Mouse (Mus musculus) spleen, postnatal 10 days (tissue): ENCODE data around the gene Cdkal1.

ENCODE experiments used
- DNase-seq, 2 experiments: peaks; one replicate each; pipeline ENCODE4 v3.0.0; 2021 to 2022; ENCODE audit warnings: low spot score in 2 of 2

Gene Cdkal1

DNA sequence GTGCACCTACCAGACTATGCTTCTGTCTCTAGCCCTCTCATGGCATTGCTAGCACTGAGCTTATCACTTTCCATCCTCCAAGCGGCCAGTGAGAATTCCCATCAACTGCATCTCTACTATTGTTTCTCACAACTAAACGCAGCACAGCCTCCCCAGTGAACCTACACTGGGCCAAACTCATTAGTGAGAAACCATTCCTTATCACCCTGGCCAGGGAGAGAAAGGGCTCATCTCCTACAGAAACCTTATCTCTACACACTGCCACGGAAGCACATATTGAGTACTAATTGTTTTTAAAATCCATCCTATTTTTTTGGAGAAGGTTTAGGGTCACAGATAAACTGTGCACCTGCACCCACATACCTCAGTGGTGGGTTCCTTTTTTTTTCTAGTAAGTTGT lies 147.9 kb downstream of the Cdkal1 start:
- no peak for DNase-seq

DNA sequence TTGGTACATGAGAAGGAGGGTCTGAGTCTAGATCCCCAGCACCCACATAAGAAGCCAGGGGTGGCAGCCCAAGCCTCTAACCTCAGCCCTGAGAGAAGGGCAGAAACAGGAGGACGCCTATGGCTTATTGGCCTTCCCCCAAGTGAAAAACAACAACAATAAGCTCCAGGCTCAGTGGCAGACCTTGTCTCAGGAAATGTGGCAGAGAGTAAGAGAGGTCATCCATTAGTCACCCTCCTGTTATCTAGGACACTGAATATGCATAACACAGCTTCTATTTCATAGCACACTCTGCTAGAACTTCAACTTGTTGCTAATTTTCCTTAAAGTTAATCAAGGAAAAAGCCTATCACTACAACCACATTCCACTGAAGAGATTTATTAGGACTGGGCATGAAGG lies 154.1 kb downstream of the Cdkal1 start:
- no peak for DNase-seq

DNA sequence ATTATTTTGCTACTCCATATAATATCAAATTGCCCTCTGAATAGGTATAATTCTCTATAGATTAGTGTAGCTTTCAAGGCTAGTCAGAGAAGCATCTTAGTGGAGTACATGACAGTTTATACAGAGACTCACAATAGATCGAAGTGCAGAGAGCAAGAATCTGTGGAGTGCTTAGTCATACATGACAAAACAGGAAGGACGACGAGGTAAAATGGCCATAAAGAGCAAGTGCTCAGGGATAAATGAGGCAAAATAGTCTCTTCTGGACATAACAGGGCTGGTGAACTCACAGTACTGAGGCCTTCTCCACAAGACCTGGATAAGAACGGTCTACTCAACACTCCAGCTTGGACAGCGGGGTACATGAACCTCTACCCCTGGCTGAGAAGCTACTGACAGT lies 155.6 kb downstream of the Cdkal1 start:
- DNase-seq: no peak

DNA sequence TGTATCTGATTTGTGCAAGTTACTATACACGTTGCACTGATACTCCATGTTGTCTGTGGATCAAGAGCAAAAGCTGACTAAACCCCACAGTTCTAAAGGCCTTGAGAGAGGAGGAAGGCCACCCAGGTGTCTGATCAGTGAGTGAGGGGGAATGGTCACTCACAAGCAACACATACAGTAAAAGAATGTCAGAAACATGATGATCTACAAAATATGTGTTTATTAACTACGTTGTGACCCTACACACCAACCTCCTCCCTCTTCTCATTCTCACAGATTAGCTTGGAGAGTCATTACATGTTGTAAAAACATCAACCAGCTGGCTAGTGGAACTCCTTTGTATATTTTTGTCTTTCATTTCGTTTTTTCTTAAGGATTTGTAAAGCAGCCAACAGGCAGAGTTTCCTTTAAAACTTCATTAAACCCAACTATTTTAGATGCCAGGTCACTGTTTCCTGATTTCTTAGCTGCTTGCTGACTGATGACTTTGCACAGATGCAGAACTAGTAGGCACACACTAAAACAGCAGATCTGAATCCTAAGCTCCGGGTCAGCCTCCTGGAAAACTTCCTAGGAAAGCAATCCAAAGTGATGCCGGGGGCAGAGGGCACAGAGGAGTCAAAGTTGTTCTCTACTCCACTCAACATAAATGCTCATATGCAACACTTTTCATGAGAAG lies 157.0 kb downstream of the Cdkal1 start:
- no peak for DNase-seq

DNA sequence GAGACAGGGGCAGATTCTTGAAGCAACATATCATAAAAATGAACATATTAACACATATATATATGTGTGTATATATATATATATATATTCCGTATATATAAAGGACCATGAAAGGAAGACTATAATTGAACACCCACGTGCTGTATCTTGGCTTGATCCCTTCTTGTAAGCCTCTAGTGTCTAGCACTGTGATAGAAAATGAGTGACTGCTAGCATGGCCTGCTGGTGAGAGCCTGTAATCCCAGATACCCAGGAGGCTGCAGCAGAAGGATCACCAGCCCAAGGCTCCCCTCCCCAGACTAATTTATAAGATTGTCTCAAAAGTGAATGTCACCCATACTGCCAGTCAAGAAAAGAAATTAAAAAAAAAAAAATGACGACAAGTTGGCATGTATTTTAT lies 158.2 kb downstream of the Cdkal1 start:
- DNase-seq: no peak

DNA sequence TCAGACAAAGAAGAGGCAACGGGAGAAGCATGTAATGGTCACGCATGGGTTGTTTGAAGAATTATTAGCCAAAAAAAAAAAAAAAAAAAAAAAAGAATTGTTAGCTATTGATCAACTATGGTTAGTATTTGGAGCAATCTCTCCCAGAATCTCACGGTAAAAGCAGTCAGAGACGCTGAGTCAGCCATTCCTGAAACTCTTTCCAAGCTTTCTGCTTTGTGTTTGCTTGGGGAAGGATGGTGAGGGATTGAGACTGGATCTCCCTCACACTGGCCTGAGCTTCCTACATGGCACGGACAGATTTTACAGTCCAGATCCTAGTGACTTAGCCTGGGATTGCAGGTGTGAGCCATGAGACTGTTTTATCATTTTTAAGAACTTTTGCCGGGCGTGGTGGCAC lies 164.7 kb downstream of the Cdkal1 start:
- DNase-seq: no peak

DNA sequence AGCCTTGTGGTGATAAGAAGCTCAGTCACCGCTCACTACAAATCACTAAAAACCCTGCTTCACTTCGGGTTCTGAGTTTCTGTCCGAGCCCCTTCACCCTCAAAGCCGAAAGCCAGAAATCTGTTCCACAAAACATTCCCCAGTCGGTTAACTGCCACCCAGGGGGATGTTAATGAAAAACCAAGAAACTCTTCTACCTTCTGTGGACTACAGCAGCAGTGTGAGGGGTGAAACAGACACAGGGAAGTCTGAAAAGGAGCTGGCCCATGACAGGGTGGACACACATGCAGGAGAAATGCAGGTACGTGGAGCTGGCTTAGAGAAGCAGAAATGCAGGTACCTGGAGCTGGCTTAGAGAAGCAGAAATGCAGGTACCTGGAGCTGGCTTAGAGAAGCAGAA lies 166.6 kb downstream of the Cdkal1 start:
- no peak for DNase-seq

DNA sequence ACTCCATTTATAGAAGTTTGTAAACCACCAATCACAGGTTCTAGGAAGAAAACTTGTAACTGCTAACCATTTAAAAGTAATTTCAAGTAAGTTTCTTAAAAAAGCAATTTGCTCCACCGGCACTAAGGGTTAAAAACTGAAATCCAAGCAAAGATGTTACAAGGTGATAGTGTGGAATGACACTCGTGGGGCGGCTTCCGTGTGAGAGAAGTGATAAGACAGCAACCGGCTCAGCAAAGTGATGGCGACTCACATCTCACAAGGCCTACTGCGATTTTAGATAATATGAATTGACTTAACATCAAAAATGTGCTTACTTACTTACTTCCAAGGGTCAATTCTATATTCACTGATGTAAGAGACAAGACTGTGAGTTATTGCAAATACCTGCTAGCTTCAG lies 167.6 kb downstream of the Cdkal1 start:
- no peak for DNase-seq

DNA sequence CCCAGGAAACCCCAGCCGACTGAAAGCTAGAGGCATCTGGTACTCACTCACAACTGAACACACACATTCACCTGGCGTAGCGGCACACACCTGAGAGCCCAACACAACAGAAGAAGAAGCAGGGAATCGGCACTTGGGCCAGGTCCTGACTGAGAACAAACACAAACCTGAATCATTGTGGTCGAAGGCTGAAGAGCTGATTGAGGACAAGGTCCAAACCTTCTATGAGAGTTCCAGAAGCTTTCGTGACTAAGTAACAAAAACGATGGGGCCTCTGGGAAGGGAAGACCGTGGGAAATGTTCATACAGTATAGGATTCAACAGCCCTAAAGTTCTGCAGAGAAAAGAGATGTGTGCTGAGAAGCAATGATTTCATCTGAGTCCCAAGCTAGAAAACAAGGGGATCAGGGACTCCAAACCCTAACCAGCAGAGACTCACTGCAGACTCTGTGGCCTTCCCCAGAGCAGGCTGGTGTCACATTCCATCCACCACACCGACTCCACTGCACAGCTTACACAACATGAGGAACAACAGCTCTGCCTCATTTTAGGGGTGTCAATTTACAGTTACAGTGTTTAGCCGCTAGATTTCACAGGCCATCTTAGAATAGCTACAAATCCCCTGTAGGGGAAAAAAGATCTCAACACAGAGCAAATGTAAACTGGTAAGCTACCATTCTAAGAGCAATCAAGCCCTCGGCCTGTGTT lies 175.8 kb downstream of the Cdkal1 start:
- no peak for DNase-seq

DNA sequence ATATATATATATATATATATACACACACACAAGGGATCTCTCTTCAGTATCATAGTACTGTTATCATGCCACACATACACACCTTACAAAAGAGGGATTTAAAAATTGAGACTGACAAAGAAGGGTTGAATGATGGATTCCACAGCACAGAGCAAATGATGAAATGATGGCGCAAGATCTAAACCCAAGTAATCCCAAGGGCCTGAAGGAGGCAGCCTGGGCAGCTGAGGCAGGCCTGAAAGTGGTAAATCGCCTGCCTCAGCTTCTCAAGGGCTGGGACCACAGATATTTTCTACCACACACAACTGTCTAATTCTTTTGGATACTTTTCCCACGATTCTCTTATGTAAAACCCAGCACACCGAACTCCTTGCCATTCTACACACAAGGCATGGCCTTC lies 177.9 kb downstream of the Cdkal1 start:
- no peak for DNase-seq

DNA sequence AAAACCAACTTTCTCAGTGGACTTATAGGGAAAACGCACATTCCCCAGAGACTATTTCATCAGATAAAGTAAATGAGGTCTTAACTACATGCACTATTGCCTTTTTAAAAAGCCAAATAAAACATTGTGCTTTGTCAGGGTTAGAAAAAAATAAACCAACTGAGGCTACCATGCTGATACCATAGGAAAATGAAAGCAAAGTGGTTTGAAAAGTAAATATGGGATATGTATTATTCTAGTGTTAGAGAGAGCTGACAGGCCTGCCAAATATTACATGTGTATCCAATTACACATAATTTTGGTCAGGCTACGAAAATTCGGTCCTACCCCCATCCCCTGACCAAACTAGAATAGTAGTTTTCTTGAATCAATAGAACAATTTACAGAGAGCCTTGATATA lies 184.8 kb downstream of the Cdkal1 start:
- no peak for DNase-seq

DNA sequence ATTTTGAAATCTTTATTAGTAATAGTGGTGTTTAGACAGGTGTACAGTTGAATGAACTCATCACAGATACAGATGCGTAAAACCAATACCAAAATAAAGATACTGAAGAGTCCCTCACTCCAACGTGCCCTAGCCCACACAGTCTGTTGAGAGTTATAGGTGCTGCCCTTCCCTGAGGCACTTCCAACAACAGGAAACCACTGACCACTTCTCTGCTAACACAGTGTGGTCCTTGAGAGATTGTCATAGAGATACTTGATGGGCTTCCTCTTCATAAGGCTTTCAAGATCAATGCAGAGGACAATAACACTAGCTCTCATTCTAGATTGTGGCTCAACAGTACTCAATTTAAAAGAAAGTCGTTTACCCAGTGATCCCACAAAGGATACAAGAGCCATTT lies 191.6 kb downstream of the Cdkal1 start:
- DNase-seq: no peak

DNA sequence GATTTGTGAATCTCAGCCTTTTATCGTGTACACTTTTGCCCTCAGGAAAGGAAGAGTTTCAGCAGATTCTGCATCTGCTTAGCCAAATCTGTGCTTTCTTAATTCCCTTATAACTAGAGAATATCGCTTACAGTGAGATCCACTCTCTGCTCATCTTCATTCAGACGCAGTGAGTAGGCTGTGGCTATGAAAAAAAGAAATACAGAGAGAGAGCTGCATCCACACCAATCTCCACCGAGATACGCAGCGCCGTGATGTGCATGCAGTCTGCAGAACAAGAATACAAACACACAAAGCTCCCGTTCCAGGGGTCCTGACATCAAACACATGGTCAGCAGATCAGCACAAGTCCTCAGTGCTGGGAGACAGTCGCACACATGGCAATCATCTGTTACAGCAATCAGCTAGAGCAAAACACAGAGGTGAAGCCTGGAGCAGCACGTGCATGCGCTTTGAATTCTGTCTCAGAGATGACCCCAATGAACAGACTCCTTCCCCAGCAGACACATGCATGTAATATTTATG lies 199.6 kb downstream of the Cdkal1 start:
- no peak for DNase-seq

DNA sequence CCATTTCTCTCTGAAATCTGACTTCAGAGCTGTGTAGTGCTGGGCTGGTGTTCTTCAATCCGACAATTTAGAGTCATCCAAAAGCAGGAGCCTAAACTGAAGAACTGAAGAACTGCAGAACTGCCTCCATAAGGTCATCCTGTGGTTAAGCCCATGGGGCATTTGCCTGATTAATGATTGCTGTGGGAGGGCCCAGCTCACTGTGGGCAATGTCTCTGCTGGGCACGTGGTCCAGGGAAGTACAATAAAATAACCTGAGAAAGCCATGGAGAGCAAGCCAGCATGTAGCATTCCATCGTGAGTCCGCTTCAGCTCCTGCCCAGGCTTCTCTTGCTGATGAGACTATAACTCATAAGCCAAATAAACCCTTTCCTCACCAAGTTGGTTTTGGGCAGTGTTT lies 202.1 kb downstream of the Cdkal1 start:
- DNase-seq: no peak

DNA sequence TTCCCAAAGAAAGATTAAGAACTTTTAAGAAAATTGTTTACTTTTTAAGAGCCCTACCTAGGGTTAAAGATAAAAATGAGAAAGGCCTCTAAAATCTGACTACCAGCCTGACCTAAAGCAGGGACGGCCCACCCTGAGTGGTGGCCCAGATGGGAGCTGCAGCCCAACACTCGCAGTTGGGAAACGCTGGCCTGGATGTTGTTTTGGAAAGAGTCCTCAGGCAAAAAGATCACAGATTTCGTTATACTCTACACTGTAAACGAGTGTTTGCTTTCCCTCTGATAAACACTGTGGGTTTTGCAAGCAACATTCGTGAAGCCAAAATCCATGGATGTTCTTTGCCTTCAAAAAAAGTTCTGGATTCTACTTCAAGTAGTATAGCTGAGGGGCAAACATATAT lies 202.7 kb downstream of the Cdkal1 start:
- no peak for DNase-seq

DNA sequence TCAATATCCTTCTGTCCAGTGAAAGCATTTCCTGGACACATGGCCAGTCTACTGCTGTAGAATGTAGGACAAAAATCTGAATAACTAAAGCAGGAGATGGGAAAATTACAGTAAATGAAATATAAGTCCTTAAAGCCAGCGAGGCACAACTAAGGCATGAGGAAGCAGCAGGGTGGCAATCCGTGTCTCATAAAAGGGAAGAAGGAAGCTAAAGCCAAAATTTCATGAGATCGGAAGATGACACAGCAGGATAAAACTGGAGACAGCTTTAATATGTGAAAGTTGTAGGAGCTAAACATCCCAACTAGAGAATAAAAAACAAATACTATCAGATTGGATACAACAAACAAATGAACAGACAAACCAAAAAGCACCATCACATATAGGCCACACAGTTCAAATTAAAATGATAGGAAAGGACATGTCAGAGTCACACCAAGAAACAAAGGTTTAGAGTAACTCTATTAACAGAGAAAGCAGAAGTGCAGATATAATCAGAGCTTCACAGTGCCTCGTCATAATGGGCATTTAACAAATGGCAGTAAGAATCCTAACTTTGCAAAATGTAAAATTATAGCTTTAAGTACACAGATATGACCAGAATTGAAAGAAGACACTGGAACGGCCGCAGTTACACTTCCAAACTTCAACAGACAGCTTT lies 204.8 kb downstream of the Cdkal1 start:
- no peak for DNase-seq

DNA sequence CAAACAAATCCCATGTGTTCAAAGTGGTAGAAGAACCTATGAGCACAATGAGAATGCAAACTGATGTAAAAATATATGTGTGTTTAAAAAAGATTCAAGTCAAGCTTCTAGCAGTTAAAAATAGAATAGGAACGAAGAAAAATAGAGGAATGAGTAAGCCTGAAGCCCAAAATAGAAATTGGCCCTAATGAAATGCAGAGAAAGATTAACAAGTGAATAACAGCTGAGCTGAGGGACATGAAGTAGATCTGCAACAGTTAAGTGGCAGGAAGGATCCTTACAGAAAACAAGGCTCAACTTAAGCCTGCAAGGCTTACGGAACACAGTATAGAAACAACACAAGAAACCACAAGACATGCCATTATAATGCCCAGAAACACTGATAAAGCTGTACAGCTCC lies 205.9 kb downstream of the Cdkal1 start:
- no peak for DNase-seq

DNA sequence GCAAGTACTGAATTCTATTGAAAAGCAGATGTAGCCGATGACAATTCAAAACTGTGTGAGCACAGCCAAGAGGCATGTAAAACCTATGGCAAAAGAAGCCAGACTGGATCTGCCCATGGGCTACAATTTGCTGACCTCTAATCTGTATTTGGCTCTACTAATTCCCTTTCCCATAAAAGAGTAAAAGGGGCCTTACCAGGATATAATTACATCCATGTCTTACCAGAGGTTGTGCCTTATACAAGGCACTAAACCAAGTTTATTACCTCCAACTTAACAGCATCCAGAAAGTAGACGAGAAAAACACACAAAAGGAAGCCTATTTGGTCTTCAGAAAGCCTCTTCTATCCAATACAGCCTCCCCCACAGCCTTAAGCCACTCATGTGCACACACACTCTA lies 213.2 kb downstream of the Cdkal1 start:
- DNase-seq: no peak

DNA sequence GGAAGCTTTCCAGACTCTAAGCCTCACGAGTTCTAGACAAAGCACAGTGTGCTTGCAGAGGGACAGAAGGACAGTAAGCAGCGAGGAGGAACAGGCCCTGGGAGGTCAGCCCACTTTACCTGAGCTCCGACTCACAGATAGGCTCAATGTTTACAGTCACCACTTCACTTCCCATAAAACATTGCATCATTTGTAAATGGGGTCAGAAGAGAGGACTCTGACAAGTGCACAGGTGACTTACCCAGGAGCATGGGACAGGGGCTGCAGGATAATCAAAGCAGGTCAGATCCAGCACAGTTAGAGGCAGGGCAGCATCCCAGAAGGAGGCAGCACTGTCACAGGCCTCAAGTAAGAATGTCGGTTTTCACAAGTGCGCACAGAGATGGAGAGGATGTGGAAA lies 214.3 kb downstream of the Cdkal1 start:
- no peak for DNase-seq

DNA sequence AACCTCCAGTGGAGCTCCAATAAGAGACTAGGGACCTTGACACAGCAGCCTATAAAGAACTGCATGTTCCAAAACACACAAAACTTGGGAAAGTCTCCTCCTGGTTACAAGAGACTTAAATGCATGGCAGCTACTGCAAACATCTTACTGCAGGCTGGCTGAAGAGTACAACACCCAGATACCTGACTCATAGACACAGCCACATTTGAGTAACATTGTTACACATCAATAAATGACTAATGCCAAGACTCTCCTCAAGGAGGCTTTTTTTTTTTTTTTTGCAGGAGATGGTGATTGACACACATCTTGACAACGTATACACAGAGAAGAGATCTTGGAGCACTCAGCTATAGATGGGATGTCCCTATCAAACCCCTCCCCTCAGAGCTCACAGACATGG lies 215.3 kb downstream of the Cdkal1 start:
- no peak for DNase-seq

DNA sequence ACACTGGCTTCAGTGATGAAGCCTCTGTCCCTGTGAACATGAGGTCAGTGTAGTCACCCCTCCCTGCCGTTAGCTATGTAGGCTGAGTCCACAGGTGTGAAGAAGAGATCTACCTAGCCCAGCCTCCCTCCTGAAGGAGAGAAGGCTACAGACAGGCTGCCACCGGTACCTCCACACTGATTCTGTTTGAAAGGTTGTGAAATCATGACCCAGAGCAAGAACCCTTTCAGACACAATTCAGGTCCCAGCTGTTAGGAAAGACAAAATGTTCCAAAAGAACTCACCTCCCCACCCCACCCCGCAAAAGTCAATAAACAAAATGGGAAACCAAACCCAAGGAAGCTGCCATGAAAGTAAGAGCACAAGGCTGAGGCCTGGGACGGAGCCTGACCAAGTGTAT lies 217.2 kb downstream of the Cdkal1 start:
- no peak for DNase-seq

DNA sequence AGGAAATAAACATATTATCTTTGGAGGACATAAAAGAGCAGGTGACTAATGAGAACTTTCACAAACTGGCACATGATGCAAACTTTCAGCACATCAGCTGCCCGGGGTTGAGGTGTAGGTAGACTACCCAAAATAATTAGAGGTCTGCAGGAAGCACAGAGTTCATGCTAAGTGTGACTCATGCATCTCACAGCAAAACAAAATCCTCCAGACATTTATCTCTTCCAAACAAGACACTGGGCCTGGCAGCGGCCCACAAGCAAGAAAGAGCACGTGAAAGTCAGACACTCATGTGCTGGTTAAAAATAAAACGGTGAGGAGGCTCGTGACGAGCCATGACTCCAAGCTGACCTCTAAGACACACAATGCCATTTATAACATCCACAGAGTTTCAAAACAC lies 217.7 kb downstream of the Cdkal1 start:
- DNase-seq: no peak

DNA sequence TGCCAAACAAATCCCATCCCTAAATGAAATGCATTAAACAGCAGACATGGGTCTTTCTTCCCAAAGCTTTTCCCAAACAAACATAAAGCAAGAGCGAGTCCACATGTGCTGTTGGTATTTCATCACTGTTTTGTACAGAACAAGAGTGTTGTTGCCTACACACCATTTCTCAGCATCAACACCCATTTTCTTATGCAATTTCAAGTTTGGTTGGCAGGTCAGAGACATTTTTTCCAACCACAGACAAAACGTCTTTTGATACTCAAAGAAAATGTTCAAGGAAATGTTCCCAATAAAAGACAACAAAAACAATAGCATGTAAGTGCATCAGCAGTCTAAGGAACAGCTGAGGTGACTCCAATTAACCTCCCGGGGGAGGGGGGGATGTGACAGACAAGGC lies 219.9 kb downstream of the Cdkal1 start:
- no peak for DNase-seq
